Mouse (Mus musculus) common myeloid progenitor, adult 5-6 weeks (primary cell): Measurements from ENCODE around the gene Gm27021. TPM values are rescaled to one million over a fixed set of nuclear protein-coding genes. Genes with fewer than 3 reads are reported as not detected.

ENCODE experiments used
- ATAC-seq: replicated peaks from 2 replicates; pipeline ENCODE4 v1.8.0; 2016; ENCODE audit warnings: low read depth, mild to moderate bottlenecking, moderate TSS enrichment, inconsistent platforms; ENCODE audit not compliant: poor library complexity, severe bottlenecking
- total RNA-seq: library from RNA; stranded (forward); fragments of 200-1000, 187-1606 nt; gene quantifications from 2 replicates; pipeline ENCODE4 v1.2.3, GENCODE M21; 2017

Gene Gm27021
- total RNA-seq, 1 experiment from 2014 or later: not detected

- no peak for ATAC-seq
These were observed 53.4 kb downstream of the Gm27021 start for GRCm38 (mm10) chr8:120614491-120614890.

- ATAC-seq: no peak
These were observed 57.1 kb downstream of the Gm27021 start for GRCm38 (mm10) chr8:120610824-120611223.

- peak; percentile 83 for ATAC-seq
These were observed 60.0 kb downstream of the Gm27021 start for GRCm38 (mm10) chr8:120607885-120608284.

- peak; percentile 42 for ATAC-seq
These were observed 60.4 kb downstream of the Gm27021 start for GRCm38 (mm10) chr8:120607460-120607859.

GRCm38 (mm10) chr8:120602672-120603071, 65.2 kb downstream of the Gm27021 start:
- ATAC-seq: no peak

- peak; percentile 75 for ATAC-seq
These were observed 68.4 kb downstream of the Gm27021 start for GRCm38 (mm10) chr8:120599504-120599903.

- ATAC-seq: no peak
These were observed 69.3 kb downstream of the Gm27021 start for GRCm38 (mm10) chr8:120598579-120598978.

GRCm38 (mm10) chr8:120595963-120596362, 71.9 kb downstream of the Gm27021 start:
- peak; percentile 78 for ATAC-seq

GRCm38 (mm10) chr8:120594571-120594970, 73.3 kb downstream of the Gm27021 start:
- ATAC-seq: no peak

GRCm38 (mm10) chr8:120591587-120592292, 76.1 kb downstream of the Gm27021 start:
- no peak for ATAC-seq

GRCm38 (mm10) chr8:120589921-120590320, 78.0 kb downstream of the Gm27021 start:
- ATAC-seq: no peak

- peak; percentile 95 for ATAC-seq
These were observed 78.7 kb downstream of the Gm27021 start, which contains the start of gene Gins2 for GRCm38 (mm10) chr8:120588908-120589771. Gins2 (minus strand) TSS chr8:120589304.

GRCm38 (mm10) chr8:120585521-120585920, 82.4 kb downstream of the Gm27021 start:
- ATAC-seq: no peak

- ATAC-seq: no peak
These were observed 86.1 kb downstream of the Gm27021 start for GRCm38 (mm10) chr8:120581811-120582210.

GRCm38 (mm10) chr8:120581329-120581728, 86.5 kb downstream of the Gm27021 start:
- ATAC-seq: no peak

GRCm38 (mm10) chr8:120580336-120581000, 87.4 kb downstream of the Gm27021 start:
- no peak for ATAC-seq

- no peak for ATAC-seq
These were observed 90.1 kb downstream of the Gm27021 start for GRCm38 (mm10) chr8:120577821-120578220.

- ATAC-seq: no peak
These were observed 92.1 kb downstream of the Gm27021 start for GRCm38 (mm10) chr8:120575801-120576200.

GRCm38 (mm10) chr8:120574941-120575340, 92.9 kb downstream of the Gm27021 start:
- no peak for ATAC-seq

- no peak for ATAC-seq
These were observed 94.0 kb downstream of the Gm27021 start for GRCm38 (mm10) chr8:120573866-120574265.

- ATAC-seq: peak; percentile 43
These were observed 95.3 kb downstream of the Gm27021 start for GRCm38 (mm10) chr8:120572534-120572933.
